Mouse (Mus musculus) MEL (cell line): ENCODE data around the gene Plekha7. TPM values are rescaled to one million over a fixed set of nuclear protein-coding genes. Genes with fewer than 3 reads are reported as not detected.

Source experiments
- DNase-seq: peaks from one replicate; pipeline ENCODE4 v3.0.0; 2011; ENCODE audit warnings: low read depth, low spot score
- H3K27ac ChIP-seq: 2 replicates; pipeline ENCODE4 v1.5.1; 2012; ENCODE audit warnings: low read depth, mild to moderate bottlenecking, control low read depth, low read length, moderate library complexity; ENCODE audit not compliant: control insufficient read depth
- H3K27me3 ChIP-seq, 2 experiments: fragments of 150-350 bp in 1 of 2; sonication (generic) in 1 of 2; 2 replicates each; pipeline ENCODE4 v1.6.1; 2012; ENCODE audit warnings: low read length in 2 of 2, mild to moderate bottlenecking in 2 of 2, improper control_type of control experiment in 1 of 2, moderate library complexity in 1 of 2; ENCODE audit not compliant: insufficient read depth in 2 of 2, control insufficient read depth in 1 of 2
- H3K36me3 ChIP-seq, 2 experiments: 2 replicates each; pipeline ENCODE4 v1.6.1; 2012 to 2014; ENCODE audit warnings: low read length in 2 of 2, improper control_type of control experiment in 1 of 2, inconsistent platforms in 1 of 2, mild to moderate bottlenecking in 1 of 2; ENCODE audit not compliant: insufficient read depth in 2 of 2, control insufficient read depth in 1 of 2
- H3K4me1 ChIP-seq, 2 experiments: fragments of 150-350 bp in 1 of 2; sonication (generic) in 1 of 2; 2 replicates each; pipeline ENCODE4 v1.6.1; 2012; ENCODE audit warnings: low read length in 2 of 2, improper control_type of control experiment in 1 of 2, mild to moderate bottlenecking in 1 of 2; ENCODE audit not compliant: insufficient read depth in 2 of 2, control insufficient read depth in 1 of 2
- H3K4me3 ChIP-seq, 2 experiments: fragments of 150-350 bp in 1 of 2; sonication (generic) in 1 of 2; 2 replicates each; pipeline ENCODE4 v1.5.1; 2012; ENCODE audit warnings: low read depth in 2 of 2, low read length in 2 of 2, mild to moderate bottlenecking in 2 of 2, moderate library complexity in 2 of 2, control low read depth in 1 of 2, improper control_type of control experiment in 1 of 2; ENCODE audit not compliant: control insufficient read depth in 1 of 2, insufficient read depth in 1 of 2
- H3K79me2 ChIP-seq: 2 replicates; pipeline ENCODE4 v1.6.1; 2012; ENCODE audit warnings: mild to moderate bottlenecking, low read length, moderate library complexity; ENCODE audit not compliant: control insufficient read depth, poor library complexity, insufficient read depth
- H3K9ac ChIP-seq: 2 replicates; pipeline ENCODE4 v1.6.1; 2012; ENCODE audit warnings: low read depth, mild to moderate bottlenecking, control low read depth, low read length, moderate library complexity; ENCODE audit not compliant: control insufficient read depth, poor library complexity, severe bottlenecking
- H3K9me3 ChIP-seq: fragments of 150-350 bp; sonication (generic); replicated peaks from 2 replicates; pipeline ENCODE4 v1.6.1; 2012; ENCODE audit warnings: mild to moderate bottlenecking, low read length, improper control_type of control experiment, moderate library complexity; ENCODE audit not compliant: insufficient read depth
- CHD2 ChIP-seq: IDR thresholded peaks from 2 replicates; pipeline ENCODE4 v1.6.1; 2011; ENCODE audit warnings: low read length, improper control_type of control experiment
- ELF1 ChIP-seq: IDR thresholded peaks from 2 replicates; pipeline ENCODE4 v1.6.1; 2014; ENCODE audit warnings: low read depth, mild to moderate bottlenecking, inconsistent platforms, low read length, improper control_type of control experiment, moderate library complexity
- ETS1 ChIP-seq: IDR thresholded peaks from 2 replicates; pipeline ENCODE4 v1.6.1; 2012; ENCODE audit warnings: low read depth, mild to moderate bottlenecking, inconsistent platforms, low read length, improper control_type of control experiment, moderate library complexity
- HCFC1 ChIP-seq: IDR thresholded peaks from 2 replicates; pipeline ENCODE4 v1.6.1; 2012; ENCODE audit warnings: low read depth, mild to moderate bottlenecking, inconsistent platforms, low read length, improper control_type of control experiment, moderate library complexity
- JUND ChIP-seq: IDR thresholded peaks from 2 replicates; pipeline ENCODE4 v1.6.1; 2011; ENCODE audit warnings: low read depth, mild to moderate bottlenecking, improper control_type of control experiment, low read length
- KAT2A ChIP-seq: conservative IDR thresholded peaks from 2 replicates; pipeline ENCODE4 v1.6.1; 2012; ENCODE audit warnings: low read depth, low read length, improper control_type of control experiment, inconsistent platforms
- MAFK ChIP-seq: IDR thresholded peaks from 2 replicates; pipeline ENCODE4 v1.6.1; 2011; ENCODE audit warnings: low read depth, mild to moderate bottlenecking, low read length, improper control_type of control experiment, borderline replicate concordance
- MAX ChIP-seq: IDR thresholded peaks from 2 replicates; pipeline ENCODE4 v1.6.1; 2011; ENCODE audit warnings: low read length, improper control_type of control experiment
- MAZ ChIP-seq: IDR thresholded peaks from 2 replicates; pipeline ENCODE4 v1.6.1; 2012; ENCODE audit warnings: low read depth, mild to moderate bottlenecking, inconsistent platforms, low read length, improper control_type of control experiment
- MEF2A ChIP-seq: IDR thresholded peaks from 2 replicates; pipeline ENCODE4 v1.6.1; 2014; ENCODE audit warnings: low read depth, mild to moderate bottlenecking, inconsistent platforms, low read length, improper control_type of control experiment; ENCODE audit not compliant: poor library complexity, insufficient replicate concordance, severe bottlenecking; ENCODE audit errors: extremely low read depth
- MXI1 ChIP-seq: IDR thresholded peaks from 2 replicates; pipeline ENCODE4 v1.6.1; 2011; ENCODE audit warnings: mild to moderate bottlenecking, low read depth, low read length, improper control_type of control experiment
- MYB ChIP-seq: IDR thresholded peaks from 2 replicates; pipeline ENCODE4 v1.6.1; 2011; ENCODE audit warnings: mild to moderate bottlenecking, low read depth, low read length, improper control_type of control experiment
- MYC ChIP-seq: IDR thresholded peaks from 2 replicates; pipeline ENCODE4 v1.6.1; 2011; ENCODE audit warnings: low read depth, mild to moderate bottlenecking, low read length, improper control_type of control experiment, moderate library complexity
- NELFE ChIP-seq: IDR thresholded peaks from 2 replicates; pipeline ENCODE4 v1.6.1; 2011; ENCODE audit warnings: low read depth, low read length, improper control_type of control experiment
- POLR2A ChIP-seq, 2 experiments: IDR thresholded peaks; 2 replicates each; pipeline ENCODE4 v1.6.1; 2011 to 2012; ENCODE audit warnings: low read length in 2 of 2, mild to moderate bottlenecking in 2 of 2, control low read depth in 1 of 2, improper control_type of control experiment in 1 of 2, low read depth in 1 of 2, moderate library complexity in 1 of 2; ENCODE audit not compliant: control insufficient read depth in 1 of 2, insufficient read depth in 1 of 2, poor library complexity in 1 of 2
- POLR2AphosphoS2 ChIP-seq: IDR thresholded peaks from 2 replicates; pipeline ENCODE4 v1.6.1; 2011; ENCODE audit warnings: low read length, improper control_type of control experiment
- POLR2AphosphoS5 ChIP-seq: IDR thresholded peaks from 2 replicates; pipeline ENCODE4 v1.6.1; 2012; ENCODE audit warnings: low read depth, borderline replicate concordance, mild to moderate bottlenecking, inconsistent platforms, low read length, moderate library complexity, mixed read lengths
- RAD21 ChIP-seq: IDR thresholded peaks from 2 replicates; pipeline ENCODE4 v1.6.1; 2011; ENCODE audit warnings: mild to moderate bottlenecking, low read depth, low read length, improper control_type of control experiment
- RCOR1 ChIP-seq: IDR thresholded peaks from 2 replicates; pipeline ENCODE4 v1.6.1; 2012; ENCODE audit warnings: low read depth, mild to moderate bottlenecking, inconsistent platforms, low read length, improper control_type of control experiment
- SIN3A ChIP-seq: IDR thresholded peaks from 2 replicates; pipeline ENCODE4 v1.6.1; 2012; ENCODE audit warnings: low read length, improper control_type of control experiment, inconsistent platforms
- SMC3 ChIP-seq: IDR thresholded peaks from 2 replicates; pipeline ENCODE4 v1.6.1; 2011; ENCODE audit warnings: low read depth, low read length, improper control_type of control experiment
- TBP ChIP-seq: IDR thresholded peaks from 2 replicates; pipeline ENCODE4 v1.8.0; 2011; ENCODE audit warnings: low read depth, low read length, improper control_type of control experiment
- UBTF ChIP-seq: IDR thresholded peaks from 2 replicates; pipeline ENCODE4 v1.6.1; 2012; ENCODE audit warnings: low read depth, mild to moderate bottlenecking, inconsistent platforms, low read length, improper control_type of control experiment, moderate library complexity, borderline replicate concordance; ENCODE audit not compliant: insufficient read depth
- USF1 ChIP-seq: IDR thresholded peaks from 2 replicates; pipeline ENCODE4 v1.6.1; 2014; ENCODE audit warnings: low read depth, mild to moderate bottlenecking, inconsistent platforms, low read length, improper control_type of control experiment, moderate library complexity
- ZC3H11A ChIP-seq: IDR thresholded peaks from 2 replicates; pipeline ENCODE4 v1.6.1; 2012; ENCODE audit warnings: low read depth, mild to moderate bottlenecking, inconsistent platforms, low read length, improper control_type of control experiment
- ZKSCAN1 ChIP-seq: IDR thresholded peaks from 2 replicates; pipeline ENCODE4 v1.6.1; 2012; ENCODE audit warnings: low read depth, mild to moderate bottlenecking, inconsistent platforms, low read length, improper control_type of control experiment, moderate library complexity
- ZNF384 ChIP-seq: IDR thresholded peaks from 2 replicates; pipeline ENCODE4 v1.6.1; 2012; ENCODE audit warnings: low read depth, mild to moderate bottlenecking, inconsistent platforms, low read length, improper control_type of control experiment
- polyA plus RNA-seq, 2 experiments: library from polyadenylated mRNA; stranded (reverse) in 1 of 2; unstranded in 1 of 2; fragments of >175 nt in 1 of 2; fragments of >200 nt in 1 of 2; gene quantifications; 2 replicates each; pipeline versions ENCODE4 v1.2.1 to v1.2.4; 2012; ENCODE audit warnings: low replicate concordance in 2 of 2, low read depth in 1 of 2; ENCODE audit not compliant: insufficient read length in 2 of 2, insufficient read depth in 1 of 2, missing spikeins in 1 of 2
- total RNA-seq: library from RNA; depleted of rRNA; stranded (reverse); fragments of 300-350 nt; gene quantifications from 2 replicates; pipeline ENCODE4 v1.2.3, GENCODE M21; 2012

Plekha7 gene
- total and polyA plus RNA-seq, 3 experiments = 4.4 to 14.5 TPM; not detected in 1

- Histone ChIP-seq H3K4me3 (no peak overlapping the region), H3K27me3 (no peaks in the 10 kb centered on the region), H3K9ac (no peak overlapping the region), H3K27ac (no peak overlapping the region), H3K36me3 (no peaks in the 10 kb centered on the region), H3K9me3 (no peaks in the 10 kb centered on the region), H3K79me2 (no peaks in the 10 kb centered on the region), H3K4me1 (no peaks in the 10 kb centered on the region)
- TF ChIP-seq ZC3H11A = no peak
- TF ChIP-seq MYC = no peak
- no peak for TF ChIP-seq TBP
- TF ChIP-seq MAZ = no peak
- no peak for TF ChIP-seq ELF1
- TF ChIP-seq MAFK = no peak
- TF ChIP-seq POLR2AphosphoS2 = no peak
- TF ChIP-seq UBTF = no peak
- no peak for TF ChIP-seq ZKSCAN1
- no peak for TF ChIP-seq ETS1
- no peak for TF ChIP-seq ZNF384
- DNase-seq = no peak
Measured at GRCm38 (mm10) chr7:116145030-116145429, 163.1 kb downstream of the Plekha7 start.

GRCm38 (mm10) chr7:116137671-116138070, 170.5 kb downstream of the Plekha7 start:
- Histone ChIP-seq H3K79me2 (no peaks in the 10 kb centered on the region), H3K9me3 (no peaks in the 10 kb centered on the region), H3K4me1 (no peaks in the 10 kb centered on the region; a peak in 1 of 4 replicates), H3K9ac (no peak overlapping the region), H3K4me3 (no peak overlapping the region), H3K27me3 (no peaks in the 10 kb centered on the region), H3K36me3 (no peaks in the 10 kb centered on the region), H3K27ac (no peak overlapping the region)
- TF ChIP-seq NELFE = no peak
- no peak for TF ChIP-seq JUND
- TF ChIP-seq ETS1 = no peak
- TF ChIP-seq SIN3A = no peak
- TF ChIP-seq MEF2A = no peak
- no peak for TF ChIP-seq CHD2
- no peak for TF ChIP-seq POLR2AphosphoS2
- DNase-seq = no peak

GRCm38 (mm10) chr7:116137149-116137548, 171.0 kb downstream of the Plekha7 start:
- no peak overlapping the region for H3K27ac ChIP-seq
- no peaks in the 10 kb centered on the region for H3K27me3 ChIP-seq
- no peak for TF ChIP-seq MYC
- TF ChIP-seq ZNF384 = no peak
- no peak for TF ChIP-seq RAD21
- no peak for TF ChIP-seq ELF1
- no peak for TF ChIP-seq MYB
- TF ChIP-seq UBTF = no peak
- no peak for TF ChIP-seq USF1
- no peak for TF ChIP-seq RCOR1
- no peak for TF ChIP-seq JUND
- no peak for TF ChIP-seq POLR2AphosphoS2
- TF ChIP-seq SMC3 = no peak
- TF ChIP-seq HCFC1 = no peak
- TF ChIP-seq KAT2A = no peak
- TF ChIP-seq POLR2A (IDR thresholded peaks at IDR 0.05; ENCODE audit: control insufficient read depth in 1 of 2, insufficient read depth in 1 of 2, low read depth in 1 of 2, low read length in 2 of 2, poor library complexity in 1 of 2) = no peak
- TF ChIP-seq ZKSCAN1 = no peak
- no peak for TF ChIP-seq MXI1
- TF ChIP-seq POLR2AphosphoS5 = no peak
- no peak for TF ChIP-seq MAX
- TF ChIP-seq, all 39 proteins: peak for 0
- no peak overlapping the region for H3K9ac ChIP-seq
- H3K4me3 ChIP-seq = no peak overlapping the region
- no peaks in the 10 kb centered on the region for H3K9me3 ChIP-seq
- no peaks in the 10 kb centered on the region for H3K36me3 ChIP-seq
- DNase-seq = no peak
- H3K4me1 ChIP-seq = no peaks in the 10 kb centered on the region; a peak in 1 of 4 replicates
- H3K79me2 ChIP-seq = no peaks in the 10 kb centered on the region
